Mouse (Mus musculus): ENCODE data around the gene Bche. TPM values are rescaled to one million over a fixed set of nuclear protein-coding genes. Genes with fewer than 3 reads are reported as not detected.
A peak's percentile ranks its signal among the peaks of the same experiment; 100 is the strongest.

Bche gene
- 1 to 10 TPM; 2.6 to 2.7 TPM for total RNA-seq (2021)
- long read RNA-seq, experiment 1, full-length matches to known transcripts = 2 of 2 reads
- long read RNA-seq, experiment 1, partial matches to known transcripts = 0 of 2 reads
- long read RNA-seq, experiment 1, other reads (novel, unspliced or antisense) = 0 of 2 reads
- long read RNA-seq, experiment 2, full-length matches to known transcripts = 1 of 2 reads
- long read RNA-seq, experiment 2, partial matches to known transcripts = 1 of 2 reads
- long read RNA-seq, experiment 2, other reads (novel, unspliced or antisense) = 0 of 2 reads

GRCm38 (mm10) chr3:73708410-73708714 is at the start of gene Bche:
TSS of gene Bche (minus strand) at chr3:73708415.
- no peak for TF ChIP-seq CTCF (IDR thresholded peaks at IDR 0.05)
- H3K4me3 ChIP-seq = peak within 1 kb of the TSS; percentile 40
- H3K27ac ChIP-seq = peak within 1 kb of the TSS; percentile 28; the same call in 1 of the 2 replicates
- intact Hi-C loops (cut with DNase I) = no loop called here
- no peak for DNase-seq (ENCODE audit: extremely low spot score in 1 of 2, low spot score in 2 of 2)

GRCm38 (mm10) chr3:73741998-73742397 is 33.8 kb upstream of the Bche start:
- intact Hi-C loops (cut with DNase I) = no loop called here
- TF ChIP-seq CTCF (IDR thresholded peaks at IDR 0.05) = no peak
- DNase-seq (ENCODE audit: extremely low spot score in 1 of 2, low spot score in 2 of 2) = no peak
- Histone ChIP-seq H3K27ac (no peak overlapping the region), H3K4me3 (no peak overlapping the region)

- H3K4me3 ChIP-seq = no peak overlapping the region
- DNase-seq (ENCODE audit: extremely low spot score in 1 of 2, low spot score in 2 of 2) = no peak
- peak; percentile 71 for TF ChIP-seq CTCF (IDR thresholded peaks at IDR 0.05)
- no peak overlapping the region for H3K27ac ChIP-seq
- intact Hi-C loops (cut with DNase I) = loop anchor here (5.0 to 10.0 kb wide), 2 partner anchors 923 to 1406 kb away; no protein-coding TSS in a partner anchor
Observed at GRCm38 (mm10) chr3:73731677-73732076, 23.5 kb upstream of the Bche start.

- Histone ChIP-seq H3K27ac (no peak overlapping the region), H3K4me3 (no peak overlapping the region)
- intact Hi-C loops (cut with DNase I) = no loop called here
- TF ChIP-seq CTCF (IDR thresholded peaks at IDR 0.05) = no peak
- DNase-seq (ENCODE audit: extremely low spot score in 1 of 2, low spot score in 2 of 2) = no peak
Observed at GRCm38 (mm10) chr3:73729511-73729910, 21.3 kb upstream of the Bche start.

GRCm38 (mm10) chr3:73725711-73726110 is 17.5 kb upstream of the Bche start:
- no peak for DNase-seq (ENCODE audit: extremely low spot score in 1 of 2, low spot score in 2 of 2)
- Histone ChIP-seq H3K4me3 (no peak overlapping the region), H3K27ac (no peak overlapping the region)
- no peak for TF ChIP-seq CTCF (IDR thresholded peaks at IDR 0.05)
- intact Hi-C loops (cut with DNase I) = no loop called here

GRCm38 (mm10) chr3:73724869-73725268 is 16.7 kb upstream of the Bche start:
- Histone ChIP-seq H3K27ac (no peak overlapping the region), H3K4me3 (no peak overlapping the region)
- intact Hi-C loops (cut with DNase I) = no loop called here
- DNase-seq (ENCODE audit: extremely low spot score in 1 of 2, low spot score in 2 of 2) = no peak
- TF ChIP-seq CTCF (IDR thresholded peaks at IDR 0.05) = no peak

- Histone ChIP-seq H3K4me3 (no peak overlapping the region), H3K27ac (no peak overlapping the region)
- DNase-seq (ENCODE audit: extremely low spot score in 1 of 2, low spot score in 2 of 2) = no peak
- intact Hi-C loops (cut with DNase I) = no loop called here
- no peak for TF ChIP-seq CTCF (IDR thresholded peaks at IDR 0.05)
Observed at GRCm38 (mm10) chr3:73717610-73718284, 9.5 kb upstream of the Bche start.

GRCm38 (mm10) chr3:73709871-73710270 is 1.7 kb upstream of the Bche start:
- DNase-seq (ENCODE audit: extremely low spot score in 1 of 2, low spot score in 2 of 2) = no peak
- no peak for TF ChIP-seq CTCF (IDR thresholded peaks at IDR 0.05)

GRCm38 (mm10) chr3:73707461-73708409 is 480 bp downstream of the Bche start:
- TF ChIP-seq CTCF (IDR thresholded peaks at IDR 0.05) = no peak
- DNase-seq (ENCODE audit: extremely low spot score in 1 of 2, low spot score in 2 of 2) = peak; percentile 14 to 21
- H3K4me3 ChIP-seq = peak overlapping the region; percentile 40
- H3K27ac ChIP-seq = peak overlapping the region; percentile 28; the same call in 1 of the 2 replicates
- intact Hi-C loops (cut with DNase I) = no loop called here

More at GRCm38 (mm10) chr3:73709871-73710270, 1.7 kb upstream of the Bche start:
- H3K27ac ChIP-seq = no peak overlapping the region
- H3K4me3 ChIP-seq = no peak overlapping the region
- intact Hi-C loops (cut with DNase I) = no loop called here

GRCm38 (mm10) chr3:73706544-73706943 is 1.7 kb downstream of the Bche start:
- no peak overlapping the region for H3K4me3 ChIP-seq
- no peak overlapping the region for H3K27ac ChIP-seq
- intact Hi-C loops (cut with DNase I) = no loop called here
- TF ChIP-seq CTCF (IDR thresholded peaks at IDR 0.05) = no peak
- no peak for DNase-seq (ENCODE audit: extremely low spot score in 1 of 2, low spot score in 2 of 2)

GRCm38 (mm10) chr3:73698889-73699288 is 9.3 kb downstream of the Bche start:
- H3K27ac ChIP-seq = no peak overlapping the region
- no peak for DNase-seq (ENCODE audit: extremely low spot score in 1 of 2, low spot score in 2 of 2)
- intact Hi-C loops (cut with DNase I) = no loop called here
- no peak overlapping the region for H3K4me3 ChIP-seq
- no peak for TF ChIP-seq CTCF (IDR thresholded peaks at IDR 0.05)

GRCm38 (mm10) chr3:73673333-73673732 is 34.9 kb downstream of the Bche start:
- no peak for DNase-seq (ENCODE audit: extremely low spot score in 1 of 2, low spot score in 2 of 2)
- intact Hi-C loops (cut with DNase I) = no loop called here
- no peak overlapping the region for H3K4me3 ChIP-seq
- no peak for TF ChIP-seq CTCF (IDR thresholded peaks at IDR 0.05)
- H3K27ac ChIP-seq = no peak overlapping the region
